Mouse (Mus musculus): Measurements from ENCODE around the gene Frmpd1. TPM values are rescaled to one million over a fixed set of nuclear protein-coding genes. Genes with fewer than 3 reads are reported as not detected.

Frmpd1 gene
- polyA plus RNA-seq, 1 experiment: 2.2 TPM

- TF ChIP-seq CTCF (IDR thresholded peaks at IDR 0.05; ENCODE audit: borderline replicate concordance, extremely low read depth, insufficient read depth, insufficient read length) (0 out of 2 replicates have a peak, but pooled peaks have one; percentile 8), POLR2A (IDR thresholded peaks at IDR 0.05; ENCODE audit: borderline replicate concordance, extremely low read depth, insufficient read depth, insufficient read length, poor library complexity, severe bottlenecking) (no peak)
- no peak for DNase-seq (ENCODE audit: low read depth)
Observed at GRCm38 (mm10) chr4:45279292-45279691, 94.6 kb downstream of the Frmpd1 start.

DNA sequence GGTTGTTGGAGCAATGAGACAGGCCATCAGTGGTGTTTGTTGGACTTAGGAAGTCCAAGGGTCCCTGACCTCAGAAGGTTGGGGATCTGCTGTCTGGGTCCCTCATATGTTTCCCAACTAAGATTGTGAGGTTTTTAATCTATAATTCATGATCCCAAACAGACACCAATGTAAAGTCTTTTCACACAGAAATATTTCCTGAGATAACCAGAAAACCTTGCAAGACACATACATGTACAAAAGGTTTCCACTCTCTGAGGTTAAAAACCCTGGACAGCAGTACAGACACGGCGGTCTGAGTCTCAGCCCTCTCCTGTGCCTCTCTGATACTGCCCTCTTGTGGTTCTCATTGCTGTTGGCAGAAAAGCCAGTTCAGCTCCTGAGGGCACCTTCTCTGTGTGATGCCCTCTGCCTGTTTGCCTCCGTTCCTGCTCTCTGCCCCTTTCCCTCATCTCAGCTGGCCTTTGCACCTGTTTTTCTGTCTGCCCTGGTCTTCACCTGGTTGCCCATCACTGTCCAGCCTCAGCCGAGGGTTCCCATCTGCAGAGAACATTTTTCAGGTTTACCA, 95.4 kb downstream of the Frmpd1 start:
- TF ChIP-seq POLR2A (IDR thresholded peaks at IDR 0.05; ENCODE audit: borderline replicate concordance, extremely low read depth, insufficient read depth, insufficient read length, poor library complexity, severe bottlenecking) (no peak), CTCF (IDR thresholded peaks at IDR 0.05; ENCODE audit: borderline replicate concordance, extremely low read depth, insufficient read depth, insufficient read length) (peak; percentile 97)
- peak; percentile 83 for DNase-seq (ENCODE audit: low read depth)

- peak; percentile 47 for DNase-seq (ENCODE audit: low read depth)
- peak; percentile 54; the same call in 1 of the 2 replicates for TF ChIP-seq CTCF (IDR thresholded peaks at IDR 0.05; ENCODE audit: borderline replicate concordance, extremely low read depth, insufficient read depth, insufficient read length)
- no peak for TF ChIP-seq POLR2A (IDR thresholded peaks at IDR 0.05; ENCODE audit: borderline replicate concordance, extremely low read depth, insufficient read depth, insufficient read length, poor library complexity, severe bottlenecking)
Observed at GRCm38 (mm10) chr4:45286318-45286717, 101.6 kb downstream of the Frmpd1 start.

DNA sequence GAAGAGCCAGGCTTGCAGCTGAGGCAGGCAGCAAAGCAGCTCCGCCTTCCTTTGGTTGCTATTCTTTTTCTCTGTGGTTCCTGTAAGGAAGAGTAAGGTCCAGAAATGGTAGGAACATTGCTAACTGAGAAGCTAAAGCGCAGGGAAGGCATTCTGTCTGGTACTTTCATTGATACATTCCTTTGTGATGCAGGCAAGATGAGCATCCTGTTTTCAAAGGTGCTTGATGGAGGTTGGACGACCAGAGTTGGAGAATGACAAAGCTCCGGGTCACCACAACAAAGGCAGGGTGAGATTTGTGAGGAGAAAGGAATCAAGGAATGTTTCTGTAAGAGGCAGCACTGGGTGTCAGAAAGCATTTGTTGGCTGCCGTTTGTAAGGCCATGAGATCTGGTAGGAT, 103.2 kb downstream of the Frmpd1 start:
- DNase-seq (ENCODE audit: low read depth): no peak
- TF ChIP-seq CTCF (IDR thresholded peaks at IDR 0.05; ENCODE audit: borderline replicate concordance, extremely low read depth, insufficient read depth, insufficient read length): no peak
- TF ChIP-seq POLR2A (IDR thresholded peaks at IDR 0.05; ENCODE audit: borderline replicate concordance, extremely low read depth, insufficient read depth, insufficient read length, poor library complexity, severe bottlenecking): no peak

DNA sequence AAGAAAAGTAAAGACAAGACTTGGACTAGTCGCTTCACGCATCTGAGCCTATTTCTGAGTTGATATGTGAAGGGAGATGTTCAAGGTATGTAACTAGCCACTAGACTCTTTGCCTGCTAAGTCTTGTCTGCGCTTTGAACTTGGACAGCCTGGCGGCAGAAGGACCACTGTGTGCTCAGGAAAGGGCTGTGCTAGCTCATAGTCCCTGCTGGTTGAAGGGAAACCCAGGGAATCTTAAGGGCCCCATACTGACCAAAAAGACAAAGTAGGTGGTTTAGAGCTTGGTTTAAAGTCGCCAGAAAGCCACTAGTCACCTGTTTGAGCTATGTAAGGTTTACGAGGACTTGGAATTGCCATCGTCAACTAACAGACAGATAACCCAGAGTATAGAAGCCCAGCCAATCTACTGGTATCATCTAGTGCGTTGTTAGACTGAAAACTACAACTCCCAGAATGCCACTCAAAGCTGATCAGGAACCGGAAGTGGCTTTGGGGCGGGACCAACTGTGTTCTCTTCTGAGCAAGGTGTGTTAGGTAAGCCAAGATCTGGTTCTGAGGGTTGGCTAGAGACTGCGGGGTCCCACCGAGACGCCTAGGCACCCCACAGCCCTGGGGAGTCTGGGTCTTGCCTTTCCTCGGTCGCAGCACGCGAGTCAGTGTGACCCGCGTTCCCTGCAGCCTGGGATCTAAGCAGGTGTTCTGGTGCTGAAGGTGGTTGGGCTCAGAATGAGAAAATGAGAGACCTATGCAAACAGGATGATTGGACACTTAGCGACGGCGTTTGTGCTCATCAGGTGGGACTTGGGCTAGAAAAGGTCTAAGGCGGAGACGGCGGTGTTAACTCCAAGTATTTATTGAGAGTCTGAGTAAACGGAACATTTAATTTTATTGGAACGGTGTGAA, 112.2 kb downstream of the Frmpd1 start, which contains the start of gene Trmt10b:
Gene Trmt10b, plus strand, starts transcription at position 466 of the 903 bp plus-strand sequence.
- 0 out of 2 replicates have a peak, but pooled peaks have one; percentile 18 for TF ChIP-seq POLR2A (IDR thresholded peaks at IDR 0.05; ENCODE audit: borderline replicate concordance, extremely low read depth, insufficient read depth, insufficient read length, poor library complexity, severe bottlenecking)
- no peak for TF ChIP-seq CTCF (IDR thresholded peaks at IDR 0.05; ENCODE audit: borderline replicate concordance, extremely low read depth, insufficient read depth, insufficient read length)
- DNase-seq (ENCODE audit: low read depth): peak; percentile 93

DNA sequence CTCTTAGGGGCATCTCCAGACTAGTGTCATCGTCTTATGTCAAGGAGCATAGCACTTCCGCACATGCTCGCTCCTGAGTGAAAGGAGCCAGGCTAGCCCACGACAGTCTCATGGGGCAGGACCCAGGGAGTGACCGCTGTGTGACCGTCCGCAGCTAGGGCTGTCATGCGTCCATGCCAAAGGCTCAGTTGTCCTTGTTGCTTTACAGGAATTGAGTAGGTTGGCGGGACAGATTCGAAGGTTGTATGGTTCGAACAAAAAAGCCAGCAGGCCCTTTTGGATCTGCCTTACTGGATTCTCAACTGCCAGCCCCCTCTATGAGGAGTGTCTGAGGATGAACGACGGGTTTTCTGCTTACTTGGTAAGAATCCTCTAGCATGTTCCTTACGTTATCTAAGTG, 120.9 kb downstream of the Frmpd1 start:
- TF ChIP-seq CTCF (IDR thresholded peaks at IDR 0.05; ENCODE audit: borderline replicate concordance, extremely low read depth, insufficient read depth, insufficient read length) (no peak), POLR2A (IDR thresholded peaks at IDR 0.05; ENCODE audit: borderline replicate concordance, extremely low read depth, insufficient read depth, insufficient read length, poor library complexity, severe bottlenecking) (no peak)
- DNase-seq (ENCODE audit: low read depth): no peak

- no peak for TF ChIP-seq POLR2A (IDR thresholded peaks at IDR 0.05; ENCODE audit: borderline replicate concordance, extremely low read depth, insufficient read depth, insufficient read length, poor library complexity, severe bottlenecking)
- TF ChIP-seq CTCF (IDR thresholded peaks at IDR 0.05; ENCODE audit: borderline replicate concordance, extremely low read depth, insufficient read depth, insufficient read length): peak; percentile 64
- peak; percentile 49 for DNase-seq (ENCODE audit: low read depth)
Observed at GRCm38 (mm10) chr4:45308046-45308445, 123.4 kb downstream of the Frmpd1 start.

- DNase-seq (ENCODE audit: low read depth): no peak
- TF ChIP-seq POLR2A (IDR thresholded peaks at IDR 0.05; ENCODE audit: borderline replicate concordance, extremely low read depth, insufficient read depth, insufficient read length, poor library complexity, severe bottlenecking) (no peak), CTCF (IDR thresholded peaks at IDR 0.05; ENCODE audit: borderline replicate concordance, extremely low read depth, insufficient read depth, insufficient read length) (no peak)
Observed at GRCm38 (mm10) chr4:45308606-45309005, 123.9 kb downstream of the Frmpd1 start.

- no peak for DNase-seq (ENCODE audit: low read depth)
- TF ChIP-seq CTCF (IDR thresholded peaks at IDR 0.05; ENCODE audit: borderline replicate concordance, extremely low read depth, insufficient read depth, insufficient read length) (no peak), POLR2A (IDR thresholded peaks at IDR 0.05; ENCODE audit: borderline replicate concordance, extremely low read depth, insufficient read depth, insufficient read length, poor library complexity, severe bottlenecking) (no peak)
Observed at GRCm38 (mm10) chr4:45311056-45311455, 126.4 kb downstream of the Frmpd1 start.

GRCm38 (mm10) chr4:45320159-45320816, 135.6 kb downstream of the Frmpd1 start:
- no peak for TF ChIP-seq CTCF (IDR thresholded peaks at IDR 0.05; ENCODE audit: borderline replicate concordance, extremely low read depth, insufficient read depth, insufficient read length)
- TF ChIP-seq POLR2A (IDR thresholded peaks at IDR 0.05; ENCODE audit: borderline replicate concordance, extremely low read depth, insufficient read depth, insufficient read length, poor library complexity, severe bottlenecking): peak; percentile 39; the same call in 1 of the 2 replicates
- peak; percentile 91 for DNase-seq (ENCODE audit: low read depth)

DNA sequence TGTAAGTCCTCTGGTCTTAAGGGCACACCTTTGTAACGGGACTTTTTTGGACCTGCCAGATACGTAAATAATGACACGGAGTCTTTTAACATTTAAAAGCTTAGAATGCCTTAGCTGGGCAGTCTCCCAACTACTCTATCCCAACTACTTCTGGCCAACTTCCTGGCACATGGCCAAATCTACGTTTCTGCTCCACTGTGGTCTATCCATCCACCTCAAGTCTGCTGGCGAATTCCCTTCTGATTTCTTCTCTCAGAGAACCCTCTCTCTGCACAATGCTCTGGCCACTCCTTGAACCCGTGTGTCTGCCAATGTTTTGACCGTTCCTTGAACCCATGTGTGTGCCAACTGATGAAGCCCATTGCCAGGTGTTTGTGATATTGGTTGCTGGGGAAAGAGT, 146.5 kb downstream of the Frmpd1 start:
- TF ChIP-seq POLR2A (IDR thresholded peaks at IDR 0.05; ENCODE audit: borderline replicate concordance, extremely low read depth, insufficient read depth, insufficient read length, poor library complexity, severe bottlenecking) (no peak), CTCF (IDR thresholded peaks at IDR 0.05; ENCODE audit: borderline replicate concordance, extremely low read depth, insufficient read depth, insufficient read length) (no peak)
- DNase-seq (ENCODE audit: low read depth): peak; percentile 29
